Mouse (Mus musculus) WW6 (cell line): Measurements from ENCODE around the gene Mecom.

Source experiments
- DNase-seq: peaks from one replicate; pipeline ENCODE4 v3.0.0-alpha.2; 2013; ENCODE audit warnings: low read depth, low spot score

Mecom gene

DNA sequence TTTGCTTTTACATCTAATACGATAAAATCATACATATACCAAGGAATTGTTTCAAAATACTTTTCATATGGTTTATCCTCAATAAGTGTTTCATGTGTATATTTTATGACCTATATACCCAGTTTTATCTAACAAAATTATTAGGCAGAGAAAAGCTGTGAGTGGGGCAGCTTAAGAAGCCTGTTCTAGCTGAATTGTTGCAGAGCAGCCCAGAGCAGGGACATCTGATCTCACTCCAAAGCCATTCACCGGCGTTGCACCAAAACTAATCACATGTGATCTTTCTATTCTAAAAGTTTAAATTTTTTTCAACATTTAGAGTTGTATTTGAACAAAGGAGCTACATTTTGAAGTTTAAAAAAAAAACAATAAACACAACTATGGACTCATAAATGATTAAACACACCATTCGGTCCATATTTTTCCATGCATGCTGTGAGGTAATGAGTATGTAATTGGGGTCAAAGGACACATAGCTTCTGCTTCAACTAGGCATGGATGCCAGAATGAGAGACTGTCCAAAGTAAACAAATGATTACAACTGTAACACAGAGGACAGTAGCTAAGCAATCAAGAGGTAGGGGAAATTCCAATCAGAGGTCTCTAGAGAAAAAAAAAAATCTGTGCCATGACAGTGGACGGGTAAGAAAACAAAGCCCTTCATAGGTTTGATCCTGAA lies 64.7 kb downstream of the Mecom start:
- no peak for DNase-seq

DNA sequence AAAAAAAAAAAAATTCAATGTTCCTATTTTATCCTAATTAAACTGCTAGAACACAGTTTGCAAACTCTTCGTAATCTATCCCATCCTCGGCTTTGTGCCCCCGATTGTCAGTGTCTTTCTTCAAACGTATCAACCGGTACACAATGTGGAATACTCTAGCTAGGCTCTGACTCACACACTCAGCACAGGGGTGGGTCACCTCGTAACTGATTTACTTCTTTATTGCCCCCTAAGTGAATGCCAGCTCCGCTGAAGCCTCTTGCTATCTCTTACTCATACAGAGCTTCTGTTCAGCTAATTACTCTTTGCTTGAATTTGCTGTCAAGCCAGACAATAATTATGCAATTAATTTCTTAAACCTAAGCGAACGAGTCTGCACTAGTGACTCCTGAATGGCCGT lies 66.1 kb downstream of the Mecom start:
- DNase-seq: no peak

DNA sequence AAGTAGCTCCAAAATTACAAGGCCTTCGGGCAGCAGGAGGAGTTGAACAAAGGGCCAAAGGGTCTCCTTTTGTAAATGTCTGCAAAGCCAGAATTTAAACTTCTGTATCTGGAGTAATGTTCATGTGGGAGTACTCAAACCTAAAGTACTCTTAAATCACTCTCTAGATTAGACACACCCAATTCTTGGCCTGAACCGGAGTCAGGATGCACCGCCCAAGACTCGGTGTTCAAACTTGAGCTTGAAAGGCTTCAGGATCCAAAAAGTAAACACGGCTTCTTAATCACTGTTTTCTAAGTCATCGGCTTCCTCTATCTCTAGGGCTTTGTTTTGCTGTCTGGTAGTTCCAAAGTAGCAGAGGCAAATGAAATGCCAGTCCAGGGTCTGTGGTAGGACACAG lies 67.3 kb downstream of the Mecom start:
- DNase-seq: no peak

DNA sequence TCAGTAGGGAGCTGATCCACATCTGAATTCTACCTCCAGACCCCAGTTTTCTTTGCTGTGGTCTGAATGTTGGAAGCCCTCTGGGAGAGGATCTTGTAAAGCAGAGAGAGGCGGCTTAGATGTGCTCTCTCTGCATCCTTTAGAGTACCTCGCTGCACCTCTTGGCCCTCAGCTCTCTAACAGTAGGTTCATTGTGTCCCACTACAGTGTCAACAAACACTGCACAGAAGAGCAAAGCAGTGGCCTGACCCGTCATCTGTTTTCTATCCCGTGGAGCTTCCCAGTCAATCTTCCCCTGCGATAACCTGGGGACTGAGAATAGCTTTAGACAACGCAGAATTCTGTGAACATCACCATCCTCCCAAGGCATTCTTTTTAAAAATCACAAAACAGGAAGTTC lies 69.6 kb downstream of the Mecom start:
- no peak for DNase-seq

DNA sequence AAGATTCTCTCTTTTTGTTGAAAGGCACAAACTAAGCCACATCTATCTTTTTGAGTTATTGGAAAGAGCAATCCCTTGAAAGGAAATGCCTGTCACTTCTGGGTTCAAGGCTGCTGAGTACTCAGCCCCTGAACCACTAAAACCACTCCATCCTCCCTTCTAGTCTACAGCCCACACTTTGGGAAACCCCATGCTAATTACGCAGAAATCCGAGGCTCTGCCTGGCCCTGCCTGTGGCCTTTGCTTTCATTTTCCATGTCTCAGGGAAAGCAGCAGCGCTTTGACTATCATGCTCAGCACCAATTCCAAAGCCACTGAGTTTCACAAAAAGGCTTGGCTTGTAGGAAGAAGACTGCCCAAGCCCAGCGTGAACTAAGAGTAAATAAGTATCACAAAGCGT lies 70.8 kb downstream of the Mecom start:
- no peak for DNase-seq

DNA sequence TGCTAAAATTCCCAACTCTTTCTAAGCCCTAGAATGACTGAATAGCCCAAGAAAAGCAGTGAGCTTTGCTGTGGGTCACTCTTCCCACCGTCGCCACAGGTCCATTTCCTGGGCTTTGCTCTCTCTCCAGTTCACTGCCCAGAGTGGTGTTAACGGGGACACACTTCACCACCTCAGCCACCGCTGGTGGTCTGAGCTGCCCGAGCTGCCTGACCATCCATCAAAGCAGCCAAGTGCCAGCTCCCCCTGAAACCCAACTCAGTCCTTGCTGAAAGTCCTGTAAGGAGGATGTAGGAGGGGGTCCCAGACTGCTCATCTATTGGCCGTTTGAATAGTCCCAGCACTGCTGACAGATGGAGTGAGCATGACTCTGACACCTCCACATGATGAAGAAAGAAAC lies 72.2 kb downstream of the Mecom start:
- no peak for DNase-seq

DNA sequence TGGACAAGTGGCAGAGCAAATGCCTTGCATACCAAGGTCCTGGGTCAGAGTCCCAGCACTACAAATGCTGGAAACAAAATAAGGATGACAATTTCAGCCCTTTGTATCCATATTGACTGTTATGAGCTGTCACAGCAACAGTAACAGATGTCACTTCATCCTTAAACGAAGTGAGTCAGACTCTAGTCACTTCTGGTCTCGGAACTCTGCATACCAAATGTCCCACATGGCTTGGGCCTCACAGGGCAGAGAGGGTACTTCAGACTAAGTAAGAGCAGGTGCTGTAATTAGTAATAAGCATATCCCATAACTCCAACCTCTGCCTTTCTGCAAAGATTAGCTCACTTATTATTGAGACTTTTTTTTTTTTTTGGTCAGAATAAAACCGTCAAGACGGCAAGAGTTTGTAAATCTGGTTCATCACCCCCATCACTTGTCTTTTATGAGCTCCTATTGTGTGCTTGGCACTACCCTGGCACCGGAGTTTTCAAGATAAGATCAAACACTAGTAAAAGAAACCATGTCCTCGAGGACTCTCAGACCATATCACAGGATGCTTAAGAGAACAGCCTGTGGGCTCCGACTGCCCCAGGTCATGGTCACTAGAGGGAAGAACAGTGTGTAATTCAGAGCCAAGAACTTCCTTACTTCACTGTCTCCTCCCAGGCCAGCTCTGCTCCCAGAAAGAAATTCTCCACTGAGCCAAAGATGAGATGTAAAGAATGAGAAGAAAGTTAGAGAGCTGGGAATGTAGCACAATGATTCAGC lies 79.6 kb downstream of the Mecom start:
- no peak for DNase-seq

DNA sequence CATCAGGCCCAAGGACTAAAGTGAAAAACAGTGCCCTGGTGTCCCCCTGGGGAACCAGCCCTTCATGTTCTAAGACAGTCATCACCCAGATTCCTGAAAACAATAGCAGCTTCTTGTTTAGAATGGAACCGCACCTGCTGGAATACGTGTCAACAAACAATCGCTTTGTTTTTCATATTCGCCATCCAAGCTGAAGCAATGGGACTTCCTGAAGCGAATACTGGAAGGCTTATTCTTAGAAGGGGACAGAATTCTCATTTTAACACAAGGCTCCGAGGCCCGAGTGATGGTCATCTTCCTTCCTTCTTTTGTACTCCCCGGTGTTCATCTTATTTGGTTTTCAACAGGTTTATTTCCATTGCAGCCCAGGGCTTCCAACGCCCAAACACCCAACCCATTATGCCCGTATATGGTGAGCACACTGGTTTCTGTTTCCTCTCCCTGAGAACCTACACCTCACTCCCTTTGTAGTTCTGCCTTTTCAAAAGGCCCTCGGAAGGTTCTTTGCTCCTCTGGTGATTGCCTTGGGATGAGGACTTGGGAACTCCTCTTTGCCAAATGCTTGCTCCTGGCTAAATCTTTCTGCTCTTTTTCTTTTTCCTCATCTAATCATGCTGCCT lies 81.7 kb downstream of the Mecom start:
- DNase-seq: no peak

DNA sequence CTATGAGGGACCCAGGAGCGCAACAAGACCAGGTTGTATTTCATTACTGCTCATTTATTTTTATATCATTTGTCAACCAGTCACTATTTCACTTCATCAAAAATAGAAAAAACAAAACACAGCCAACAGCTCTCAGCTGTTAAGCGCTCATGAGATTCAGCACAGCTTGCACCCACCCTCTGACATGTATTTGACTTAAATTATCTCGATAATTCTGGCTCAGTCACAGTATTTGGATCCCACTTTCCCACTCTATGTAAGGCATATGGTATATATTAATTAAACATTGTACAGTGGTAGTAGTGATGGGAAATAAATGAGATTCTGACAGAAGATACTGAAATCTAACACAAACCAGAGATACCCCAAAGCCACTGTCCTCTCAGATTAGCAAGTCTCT lies 83.3 kb downstream of the Mecom start:
- no peak for DNase-seq

DNA sequence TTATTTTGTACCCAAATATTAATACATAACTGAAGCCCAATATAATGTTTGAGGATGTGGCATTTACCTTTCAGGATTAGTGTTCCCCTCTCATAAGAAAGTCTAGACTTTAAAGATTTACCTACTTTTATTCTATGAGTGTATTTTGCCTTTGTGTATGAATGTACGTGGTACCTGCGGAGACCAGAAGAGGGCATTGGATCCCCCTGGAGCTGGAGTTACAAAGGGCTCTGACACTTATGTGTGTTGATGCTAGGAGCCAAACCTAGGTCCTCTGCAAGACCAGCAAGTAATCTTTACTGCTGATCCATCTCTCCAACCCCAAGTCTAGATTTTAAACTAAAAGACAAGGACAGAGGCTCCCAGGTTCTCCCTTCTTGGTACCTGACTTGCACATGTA lies 86.0 kb downstream of the Mecom start:
- no peak for DNase-seq

DNA sequence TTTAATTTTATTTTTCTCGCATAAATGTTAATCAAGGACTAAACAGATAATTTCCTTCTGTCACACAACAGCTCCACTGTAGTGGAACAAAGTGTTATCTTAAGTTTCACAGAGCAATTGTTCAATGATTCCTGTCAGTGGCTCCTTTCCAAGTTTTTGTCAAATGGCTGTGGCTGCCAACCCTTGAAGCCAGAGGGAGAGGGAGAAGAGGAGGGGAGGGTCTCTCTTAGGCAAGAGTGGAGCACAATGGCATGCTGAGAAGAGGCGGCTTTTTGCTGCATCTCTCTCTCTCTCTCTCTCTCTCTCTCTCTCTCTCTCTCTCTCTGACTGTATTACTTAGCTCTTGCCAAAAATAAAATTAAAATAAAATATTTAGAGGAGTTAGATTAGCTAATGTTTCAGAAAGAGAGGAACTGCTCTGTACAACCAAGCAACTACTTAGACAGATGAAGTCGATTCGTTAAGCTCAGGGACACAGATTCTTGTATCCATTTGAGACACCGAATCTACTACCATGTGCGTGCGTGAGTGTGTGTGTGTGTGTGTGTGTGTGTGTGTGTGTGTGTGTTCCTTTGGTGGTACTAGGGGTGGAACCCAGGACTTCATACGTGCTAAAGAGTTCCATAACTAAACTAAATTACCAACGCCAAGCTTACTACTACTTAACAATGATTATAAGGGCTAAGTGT lies 86.8 kb downstream of the Mecom start:
- DNase-seq: no peak

DNA sequence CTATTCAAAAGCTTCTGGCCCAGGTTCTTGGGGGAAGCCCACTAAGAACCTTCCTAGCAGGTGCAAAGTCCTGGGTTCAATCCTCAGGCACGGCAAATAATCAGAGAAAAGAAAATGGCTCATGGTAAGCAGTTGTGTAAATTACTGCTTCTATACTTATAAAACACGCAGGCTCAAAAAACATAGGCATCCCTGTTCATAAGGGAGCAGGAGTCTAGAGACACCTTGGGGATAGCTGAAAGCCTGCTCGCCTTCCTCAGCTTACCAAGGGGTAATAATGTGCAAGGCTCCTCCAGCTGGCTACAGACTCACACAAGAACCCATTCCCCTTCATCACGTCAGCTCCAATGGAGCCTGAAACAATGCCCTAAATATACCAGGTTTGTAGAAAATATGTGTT lies 88.2 kb downstream of the Mecom start:
- DNase-seq: no peak

DNA sequence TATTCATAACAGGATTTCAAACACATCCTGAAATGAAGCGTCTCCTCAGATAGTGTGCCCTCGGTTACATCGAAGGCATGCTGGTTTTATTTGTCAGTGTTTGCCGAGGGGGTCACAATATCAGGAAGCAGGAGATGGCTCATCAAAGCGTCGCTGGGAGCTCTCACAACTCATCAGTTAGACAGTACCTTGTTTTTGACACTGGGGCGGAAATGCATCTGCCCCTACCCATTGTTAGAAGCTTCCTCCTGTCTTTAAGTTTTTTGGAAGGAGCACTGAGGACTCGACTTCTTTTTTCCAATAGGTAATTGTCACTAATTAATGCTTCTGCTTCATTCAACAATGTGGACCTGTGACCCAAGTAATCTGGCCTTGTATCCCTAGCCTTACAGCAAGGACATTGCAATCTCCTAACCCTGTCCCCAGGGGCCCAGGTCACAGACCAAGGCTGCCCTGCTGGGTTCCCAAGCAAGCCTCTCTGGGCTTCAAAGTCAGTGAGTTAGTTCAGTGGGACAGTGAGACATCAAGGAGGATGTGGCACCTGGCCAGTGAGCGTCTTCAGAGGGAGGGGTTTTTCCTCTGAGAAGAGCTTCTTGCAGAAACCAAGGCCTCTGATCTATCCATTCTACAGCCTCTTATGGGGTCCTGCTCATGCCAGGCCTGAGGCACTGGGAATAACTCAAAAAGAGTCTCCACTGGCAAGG lies 89.7 kb downstream of the Mecom start:
- no peak for DNase-seq

DNA sequence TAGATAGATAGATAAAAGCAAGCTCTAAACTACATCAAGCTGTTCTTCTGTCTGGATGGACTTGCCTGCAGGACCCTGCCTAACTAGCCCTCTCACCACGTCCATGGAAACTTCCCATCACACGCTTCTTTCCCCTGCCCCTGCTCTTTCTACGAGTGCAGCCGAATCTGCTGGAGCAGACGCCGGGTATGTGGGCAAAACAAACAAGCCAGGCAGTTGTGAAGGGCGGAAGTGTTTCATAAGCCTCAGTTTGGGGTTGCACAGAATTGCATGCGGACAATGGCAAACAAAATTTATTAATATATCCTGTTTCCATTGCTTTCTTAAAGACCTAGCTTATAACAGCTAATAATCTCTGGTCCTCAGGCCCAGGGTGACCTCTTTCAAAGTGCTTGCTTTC lies 91.9 kb downstream of the Mecom start:
- DNase-seq: no peak

DNA sequence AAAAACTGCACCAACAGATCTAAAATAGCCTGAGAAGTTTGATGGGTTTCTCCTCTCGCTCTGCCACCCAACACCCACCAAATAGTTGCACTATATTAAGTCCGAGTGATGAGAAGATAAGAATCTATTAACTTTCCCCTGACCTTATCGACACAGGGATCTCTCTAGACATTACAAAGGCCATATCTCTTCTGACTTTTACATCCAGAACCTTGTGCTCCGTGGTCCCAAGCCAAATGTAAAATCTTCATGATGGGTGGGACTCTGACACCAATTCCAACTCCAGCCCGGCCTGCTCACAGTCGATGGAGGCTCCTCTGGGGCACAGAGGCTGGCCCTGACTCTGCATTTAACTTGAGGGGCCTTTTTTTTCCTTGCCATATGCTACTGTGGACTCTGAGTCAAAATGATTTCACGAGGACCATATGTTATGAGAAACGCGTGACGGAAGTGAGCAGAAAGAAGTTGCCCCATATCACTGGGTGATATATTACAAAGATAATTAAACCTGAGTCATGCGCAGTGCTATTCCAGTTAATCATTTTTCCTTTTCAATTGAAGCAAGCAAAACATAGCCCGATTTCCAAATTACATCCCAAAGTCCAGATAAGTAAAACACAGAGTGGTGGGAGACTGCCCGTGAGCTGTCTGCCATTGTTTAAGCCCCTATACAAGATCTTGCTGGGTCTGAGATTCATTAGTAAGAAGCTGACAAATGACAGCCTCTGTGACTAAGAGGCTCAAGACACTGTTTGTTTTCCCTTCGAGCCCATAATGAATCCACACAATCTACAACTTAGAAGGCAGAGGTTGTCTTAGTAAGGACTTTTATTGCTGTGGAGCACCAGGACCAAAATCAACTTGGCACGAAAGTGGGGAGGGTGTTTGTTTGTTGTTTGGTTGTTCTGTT lies 94.0 kb downstream of the Mecom start:
- no peak for DNase-seq

DNA sequence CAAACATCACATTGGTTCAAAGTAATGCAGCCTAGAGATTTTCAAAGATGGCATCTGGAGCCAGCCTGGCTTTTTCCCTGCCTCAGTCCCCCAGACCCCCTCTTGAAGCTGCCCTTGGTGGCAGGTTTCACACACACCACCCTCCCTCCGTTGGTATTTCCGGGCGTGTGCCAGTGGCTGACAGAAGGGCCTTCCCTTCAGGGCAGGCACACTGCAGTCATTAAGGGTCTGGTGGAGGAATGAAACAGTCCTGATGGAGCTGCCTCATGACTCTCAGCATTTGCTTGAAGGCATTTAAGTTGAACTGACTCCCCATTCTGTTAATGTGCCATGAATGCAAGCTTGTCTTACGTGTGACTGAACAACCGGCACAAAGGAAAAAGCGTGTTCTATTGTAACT lies 94.8 kb downstream of the Mecom start:
- DNase-seq: no peak

DNA sequence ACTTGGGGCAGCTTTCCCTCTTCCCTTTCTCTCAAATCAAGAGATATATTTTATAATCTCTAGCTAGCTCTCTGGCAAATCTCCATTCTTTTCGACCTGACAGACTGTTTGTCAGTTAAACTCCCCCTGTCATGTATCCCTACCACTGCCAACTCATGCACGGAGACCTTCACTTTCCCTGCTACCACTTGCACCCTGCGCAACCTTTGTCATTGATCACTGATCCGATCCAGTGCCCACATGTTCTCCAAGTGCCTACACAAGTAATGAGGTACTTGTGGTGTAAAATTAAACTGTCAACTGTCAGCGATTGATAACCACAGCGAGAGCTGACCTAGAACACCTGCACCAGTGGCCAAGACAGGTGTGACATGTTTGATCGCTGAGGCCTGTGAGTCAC lies 95.3 kb downstream of the Mecom start:
- no peak for DNase-seq

DNA sequence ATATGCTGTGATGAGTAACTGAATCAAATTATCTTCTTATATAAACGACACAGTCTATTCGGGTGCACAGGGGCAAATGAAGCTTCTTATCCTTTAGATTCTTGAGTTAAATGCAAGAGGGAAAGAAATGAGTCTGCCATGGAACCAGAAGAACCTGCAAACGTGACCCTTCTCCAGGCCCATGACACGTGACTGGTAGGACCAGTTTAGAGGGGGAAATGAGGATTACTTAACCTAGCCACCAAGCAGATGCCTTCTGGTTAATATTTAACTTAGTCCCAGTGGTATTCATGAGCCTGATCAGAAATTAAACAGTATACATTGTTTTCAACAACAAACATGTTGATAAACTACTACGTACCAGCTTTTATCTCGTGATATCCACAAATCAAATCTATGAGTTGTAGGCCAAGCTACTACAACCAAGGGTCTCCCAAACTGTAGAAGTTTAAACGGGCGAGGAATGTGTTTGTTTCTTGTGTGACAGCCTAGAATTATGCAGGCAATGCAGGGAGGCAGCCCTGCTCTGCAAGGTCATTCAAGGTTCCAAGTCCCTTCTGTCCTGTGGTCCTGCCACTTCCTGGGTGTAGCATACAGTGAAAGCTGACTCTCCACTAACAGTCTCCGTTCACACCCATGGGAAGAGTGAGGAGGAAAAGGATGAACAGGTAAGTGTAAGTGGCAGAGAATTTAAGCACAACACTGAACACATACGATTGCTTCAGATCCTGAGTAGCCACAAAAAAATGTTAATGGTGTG lies 97.4 kb downstream of the Mecom start:
- DNase-seq: no peak

DNA sequence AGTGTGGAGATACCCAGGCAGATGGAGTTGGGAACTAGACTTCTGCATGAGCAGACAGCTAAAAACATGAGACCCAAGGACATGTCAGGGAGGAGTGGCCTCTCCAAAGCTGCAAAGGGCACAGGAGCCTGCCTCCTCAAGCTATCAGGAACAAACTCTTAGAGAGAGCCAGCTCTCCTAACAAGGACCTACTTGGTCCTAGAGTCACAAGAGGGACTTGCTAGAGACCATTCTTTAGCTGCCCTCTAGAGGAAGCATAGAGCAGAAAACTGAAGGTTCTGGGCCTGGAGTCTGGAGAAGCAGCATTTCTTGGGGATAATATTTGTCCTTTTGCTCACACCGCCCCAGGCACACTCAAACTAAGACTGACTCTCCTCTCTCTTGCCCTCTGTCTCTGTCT lies 99.2 kb downstream of the Mecom start:
- DNase-seq: no peak

DNA sequence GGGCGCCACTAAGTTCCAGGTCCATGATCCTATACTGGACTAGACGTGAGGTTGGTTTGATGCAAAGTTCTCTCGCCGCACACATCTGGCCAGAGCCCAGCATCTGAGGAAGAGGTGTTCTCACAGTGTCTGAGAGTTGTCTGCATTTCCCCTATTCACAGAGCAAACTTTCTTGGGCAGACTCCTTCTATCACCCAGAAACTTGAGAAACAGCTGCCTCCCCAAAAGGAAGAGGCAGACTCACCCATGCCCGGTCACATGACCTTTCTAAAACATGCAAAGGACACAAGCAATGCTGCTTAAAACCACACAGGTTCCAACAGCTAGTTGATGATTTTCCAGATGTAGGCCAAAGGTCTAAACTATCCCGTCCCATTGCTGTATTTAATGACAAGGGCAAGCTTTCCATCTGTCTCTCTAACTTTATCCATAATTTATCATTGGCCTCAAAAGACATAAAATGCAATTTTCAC lies 101.8 kb downstream of the Mecom start:
- DNase-seq: no peak
